In genomic region chr12:40417257-40417656, GRCm38 (mm10) we compare ENCODE assay signal across 25 mouse cellular contexts. TPM values are rescaled to one million over a fixed set of nuclear protein-coding genes. Genes with fewer than 3 reads are reported as not detected.
A peak's percentile ranks its signal among the peaks of the same experiment; 100 is the strongest.
DNase-seq lines count a peak whose midpoint lies in the region; ATAC-seq and TF ChIP-seq lines count a peak whose summit lies in the region.
"Had no signal": no experiment of that assay in that cellular context is flagged by ENCODE, and none has a peak within 500 bp of the region (broad histone marks: within the 10 kb centered on the region; RNA-seq: fewer than 3 reads in every experiment).

No protein-coding gene starts in this region.

- DNase-seq in cerebellum, adult 9-10 months, result peak; percentile 20
- no peak for DNase-seq in cerebellum, adult 8-10 months
- no peak for DNase-seq in heart, postnatal 0 days (ENCODE audit: low spot score)
- peak; percentile 28 for DNase-seq in ovary, adult 18-20 months (ENCODE audit: low spot score)
- no peak for DNase-seq in ovary, postnatal 36 days (ENCODE audit: low spot score)
- no peak for DNase-seq in adrenal gland, postnatal 25 days
- DNase-seq: adrenal gland, adult 8-10 months; adrenal gland, postnatal 36 days; cerebellum, adult 11-12 months; forebrain, postnatal 0 days; gastrocnemius, adult 2 months; gastrocnemius, postnatal 14 days; heart, adult 11 months; heart, postnatal 14 days; heart, postnatal 4 days had no signal

- TF ChIP-seq EP300 in heart, postnatal 0 days (IDR thresholded peaks at IDR 0.05; ENCODE audit: low read depth), result no peak

- no peaks in the 10 kb centered on the region for H3K27me3 ChIP-seq in heart, postnatal 0 days (ENCODE audit: control insufficient read depth, insufficient read depth, low read length)
- H3K27me3 ChIP-seq in heart, embryonic 11.5 days (ENCODE audit: control insufficient read depth, insufficient read depth, low read length), result no peaks in the 10 kb centered on the region
- H3K27me3 ChIP-seq: embryonic facial prominence, embryonic 12.5 days; embryonic facial prominence, embryonic 15.5 days; heart, embryonic 12.5 days; heart, embryonic 15.5 days had no signal

- ATAC-seq in heart, postnatal 0 days (ENCODE audit: insufficient read depth, low read depth), result peak; percentile 30; the same call in 1 of the 2 replicates
- no peak for ATAC-seq in heart, embryonic 11.5 days (replicated peaks; ENCODE audit: insufficient number of reproducible peaks, low FRiP score, low TSS enrichment)
- ATAC-seq: activated CD4-positive, CD25-positive, alpha-beta regulatory T cell, adult 4 months; forebrain, embryonic 14.5 days; forebrain, postnatal 0 days; hindbrain, postnatal 0 days; inflammation-experienced regulatory T-cells, adult 6 months had no signal

- H3K27ac ChIP-seq in heart, postnatal 0 days (ENCODE audit: low read depth), result no peak overlapping the region
- no peak overlapping the region for H3K27ac ChIP-seq in heart, embryonic 11.5 days (ENCODE audit: low read depth, low read length)
- H3K27ac ChIP-seq: embryonic facial prominence, embryonic 12.5 days; embryonic facial prominence, embryonic 15.5 days; gastrocnemius, adult 2 months; heart, embryonic 15.5 days; hindbrain, embryonic 14.5 days; hindbrain, postnatal 0 days had no signal

- no peak overlapping the region for H3K4me2 ChIP-seq in heart, postnatal 0 days (ENCODE audit: low read depth, low read length)
- H3K4me2 ChIP-seq in heart, embryonic 11.5 days, result no peak overlapping the region
- H3K4me2 ChIP-seq: embryonic facial prominence, embryonic 12.5 days; embryonic facial prominence, embryonic 15.5 days; heart, embryonic 12.5 days; heart, embryonic 15.5 days; hindbrain, embryonic 14.5 days had no signal

- H3K4me3 ChIP-seq in heart, postnatal 0 days (ENCODE audit: low read depth, low read length), result no peak overlapping the region
- H3K4me3 ChIP-seq in heart, embryonic 11.5 days (ENCODE audit: low read depth, low read length), result no peak overlapping the region
- H3K4me3 ChIP-seq: embryonic facial prominence, embryonic 12.5 days; embryonic facial prominence, embryonic 15.5 days; gastrocnemius, adult 2 months; heart, embryonic 12.5 days; heart, embryonic 15.5 days had no signal

- no peak overlapping the region for H3K9ac ChIP-seq in heart, postnatal 0 days (replicated peaks; ENCODE audit: low read depth, low read length)
- H3K9ac ChIP-seq in heart, embryonic 11.5 days (ENCODE audit: low read depth, low read length), result no peak overlapping the region
- H3K9ac ChIP-seq: embryonic facial prominence, embryonic 12.5 days; embryonic facial prominence, embryonic 15.5 days; forebrain, postnatal 0 days; heart, embryonic 12.5 days; heart, embryonic 15.5 days; hindbrain, embryonic 14.5 days had no signal

- no peaks in the 10 kb centered on the region for H3K9me3 ChIP-seq in heart, postnatal 0 days (replicated peaks; ENCODE audit: control insufficient read depth, low read length)
- H3K9me3 ChIP-seq in heart, embryonic 11.5 days (replicated peaks; ENCODE audit: control insufficient read depth, low read length), result no peaks in the 10 kb centered on the region
- H3K9me3 ChIP-seq: embryonic facial prominence, embryonic 12.5 days; embryonic facial prominence, embryonic 15.5 days; heart, embryonic 12.5 days; heart, embryonic 15.5 days had no signal

- no peaks in the 10 kb centered on the region for H3K36me3 ChIP-seq in heart, postnatal 0 days (replicated peaks; ENCODE audit: control insufficient read depth, insufficient read depth, low read length)
- no peaks in the 10 kb centered on the region for H3K36me3 ChIP-seq in heart, embryonic 11.5 days (ENCODE audit: control insufficient read depth, insufficient read depth, low read length)
- H3K36me3 ChIP-seq: embryonic facial prominence, embryonic 12.5 days; embryonic facial prominence, embryonic 15.5 days; heart, embryonic 12.5 days; heart, embryonic 15.5 days had no signal

- no peak for TF ChIP-seq CTCF in heart, postnatal 0 days (IDR thresholded peaks at IDR 0.05; ENCODE audit: low read depth)

- 27% methylated on average over 4 of the region's 4 CpGs for WGBS in heart, postnatal 0 days
- 57% methylated on average over 4 of the region's 4 CpGs for WGBS in heart, embryonic 11.5 days (ENCODE audit: insufficient replicate concordance)

- H3K4me1 ChIP-seq in heart, postnatal 0 days (ENCODE audit: control insufficient read depth, insufficient read depth), result peaks cover 21% of the 10 kb centered on the region; the same call in 1 of the 2 replicates
- peaks cover 12% of the 10 kb centered on the region for H3K4me1 ChIP-seq in heart, embryonic 11.5 days (ENCODE audit: control insufficient read depth, insufficient read depth, low read length)
- H3K4me1 ChIP-seq: embryonic facial prominence, embryonic 12.5 days; embryonic facial prominence, embryonic 15.5 days had no signal

RNA-seq across cellular contexts. Expression of gene Zfp277, which starts 28.4 kb away (rescaled TPM):
- 17.9 and 23.4 TPM in 2 replicates for total RNA-seq in heart, postnatal 0 days (2014; rRNA removed; ENCODE audit: low replicate concordance)
- polyA plus RNA-seq in heart, postnatal 0 days (2015; fragmentation: Nextera tagmentation; extraction: Ambion mirVana), result 22.5 and 24.9 TPM in 2 replicates
- 32.4 and 35.8 TPM in 2 replicates for polyA plus RNA-seq in heart, embryonic 11.5 days (2014; fragmentation: Nextera tagmentation; extraction: Ambion mirVana)
- total RNA-seq in adrenal gland, postnatal 25 days (2021), result 15.1 and 23.8 TPM in 2 replicates

RNA-seq across cellular contexts. Expression of gene Dock4, which starts 28.5 kb away (rescaled TPM):
- 6.1 and 9.2 TPM in 2 replicates for total RNA-seq in heart, postnatal 0 days (2014; rRNA removed; ENCODE audit: low replicate concordance)
- 4.2 and 4.4 TPM in 2 replicates for polyA plus RNA-seq in heart, postnatal 0 days (2015; fragmentation: Nextera tagmentation; extraction: Ambion mirVana)
- 6.1 and 8.1 TPM in 2 replicates for polyA plus RNA-seq in heart, embryonic 11.5 days (2014; fragmentation: Nextera tagmentation; extraction: Ambion mirVana)
- total RNA-seq in adrenal gland, postnatal 25 days (2021), result 19.7 and 20.7 TPM in 2 replicates

Comparison
In these comparisons a context has a peak if more than half of its experiments do, and no peak if none do; other contexts are left out.
1. DNase-seq: peak in cerebellum, adult 9-10 months (single experiment) and ovary, adult 18-20 months (single experiment); none in cerebellum, adult 8-10 months (single experiment), heart, postnatal 0 days (single experiment), ovary, postnatal 36 days (single experiment) and adrenal gland, postnatal 25 days (single experiment).